Mouse (Mus musculus) MEL (cell line): ENCODE measurements around the gene Tnks1bp1. TPM values are rescaled to one million over a fixed set of nuclear protein-coding genes. Genes with fewer than 3 reads are reported as not detected.

Experiments used
- DNase-seq: peaks from one replicate; pipeline ENCODE4 v3.0.0; 2011; ENCODE audit warnings: low read depth, low spot score
- H3K27ac ChIP-seq: 2 replicates; pipeline ENCODE4 v1.5.1; 2012; ENCODE audit warnings: low read depth, mild to moderate bottlenecking, control low read depth, low read length, moderate library complexity; ENCODE audit not compliant: control insufficient read depth
- H3K27me3 ChIP-seq, 2 experiments: fragments of 150-350 bp in 1 of 2; sonication (generic) in 1 of 2; 2 replicates each; pipeline ENCODE4 v1.6.1; 2012; ENCODE audit warnings: low read length in 2 of 2, mild to moderate bottlenecking in 2 of 2, improper control_type of control experiment in 1 of 2, moderate library complexity in 1 of 2; ENCODE audit not compliant: insufficient read depth in 2 of 2, control insufficient read depth in 1 of 2
- H3K36me3 ChIP-seq, 2 experiments: 2 replicates each; pipeline ENCODE4 v1.6.1; 2012 to 2014; ENCODE audit warnings: low read length in 2 of 2, improper control_type of control experiment in 1 of 2, inconsistent platforms in 1 of 2, mild to moderate bottlenecking in 1 of 2; ENCODE audit not compliant: insufficient read depth in 2 of 2, control insufficient read depth in 1 of 2
- H3K4me1 ChIP-seq, 2 experiments: fragments of 150-350 bp in 1 of 2; sonication (generic) in 1 of 2; 2 replicates each; pipeline ENCODE4 v1.6.1; 2012; ENCODE audit warnings: low read length in 2 of 2, improper control_type of control experiment in 1 of 2, mild to moderate bottlenecking in 1 of 2; ENCODE audit not compliant: insufficient read depth in 2 of 2, control insufficient read depth in 1 of 2
- H3K4me3 ChIP-seq, 2 experiments: fragments of 150-350 bp in 1 of 2; sonication (generic) in 1 of 2; 2 replicates each; pipeline ENCODE4 v1.5.1; 2012; ENCODE audit warnings: low read depth in 2 of 2, low read length in 2 of 2, mild to moderate bottlenecking in 2 of 2, moderate library complexity in 2 of 2, control low read depth in 1 of 2, improper control_type of control experiment in 1 of 2; ENCODE audit not compliant: control insufficient read depth in 1 of 2, insufficient read depth in 1 of 2
- H3K79me2 ChIP-seq: 2 replicates; pipeline ENCODE4 v1.6.1; 2012; ENCODE audit warnings: mild to moderate bottlenecking, low read length, moderate library complexity; ENCODE audit not compliant: control insufficient read depth, poor library complexity, insufficient read depth
- H3K9ac ChIP-seq: 2 replicates; pipeline ENCODE4 v1.6.1; 2012; ENCODE audit warnings: low read depth, mild to moderate bottlenecking, control low read depth, low read length, moderate library complexity; ENCODE audit not compliant: control insufficient read depth, poor library complexity, severe bottlenecking
- H3K9me3 ChIP-seq: fragments of 150-350 bp; sonication (generic); replicated peaks from 2 replicates; pipeline ENCODE4 v1.6.1; 2012; ENCODE audit warnings: mild to moderate bottlenecking, low read length, improper control_type of control experiment, moderate library complexity; ENCODE audit not compliant: insufficient read depth
- CHD1 ChIP-seq: IDR thresholded peaks from 2 replicates; pipeline ENCODE4 v1.6.1; 2012; ENCODE audit warnings: low read depth, mild to moderate bottlenecking, inconsistent platforms, low read length, improper control_type of control experiment
- CHD2 ChIP-seq: IDR thresholded peaks from 2 replicates; pipeline ENCODE4 v1.6.1; 2011; ENCODE audit warnings: low read length, improper control_type of control experiment
- E2F4 ChIP-seq: IDR thresholded peaks from 2 replicates; pipeline ENCODE4 v1.6.1; 2011; ENCODE audit warnings: low read depth, low read length, improper control_type of control experiment, borderline replicate concordance
- EP300 ChIP-seq, 2 experiments: IDR thresholded peaks; 2 replicates each; pipeline ENCODE4 v1.6.1; 2011; ENCODE audit warnings: improper control_type of control experiment in 2 of 2, low read length in 2 of 2, low read depth in 1 of 2, mild to moderate bottlenecking in 1 of 2
- HCFC1 ChIP-seq: IDR thresholded peaks from 2 replicates; pipeline ENCODE4 v1.6.1; 2012; ENCODE audit warnings: low read depth, mild to moderate bottlenecking, inconsistent platforms, low read length, improper control_type of control experiment, moderate library complexity
- JUND ChIP-seq: IDR thresholded peaks from 2 replicates; pipeline ENCODE4 v1.6.1; 2011; ENCODE audit warnings: low read depth, mild to moderate bottlenecking, improper control_type of control experiment, low read length
- KAT2A ChIP-seq: conservative IDR thresholded peaks from 2 replicates; pipeline ENCODE4 v1.6.1; 2012; ENCODE audit warnings: low read depth, low read length, improper control_type of control experiment, inconsistent platforms
- MEF2A ChIP-seq: IDR thresholded peaks from 2 replicates; pipeline ENCODE4 v1.6.1; 2014; ENCODE audit warnings: low read depth, mild to moderate bottlenecking, inconsistent platforms, low read length, improper control_type of control experiment; ENCODE audit not compliant: poor library complexity, insufficient replicate concordance, severe bottlenecking; ENCODE audit errors: extremely low read depth
- MYB ChIP-seq: IDR thresholded peaks from 2 replicates; pipeline ENCODE4 v1.6.1; 2011; ENCODE audit warnings: mild to moderate bottlenecking, low read depth, low read length, improper control_type of control experiment
- NRF1 ChIP-seq: IDR thresholded peaks from 2 replicates; pipeline ENCODE4 v1.6.1; 2014; ENCODE audit warnings: low read depth, mild to moderate bottlenecking, inconsistent platforms, low read length, improper control_type of control experiment, moderate library complexity; ENCODE audit not compliant: poor library complexity, insufficient read depth, severe bottlenecking
- POLR2A ChIP-seq, 2 experiments: IDR thresholded peaks; 2 replicates each; pipeline ENCODE4 v1.6.1; 2011 to 2012; ENCODE audit warnings: low read length in 2 of 2, mild to moderate bottlenecking in 2 of 2, control low read depth in 1 of 2, improper control_type of control experiment in 1 of 2, low read depth in 1 of 2, moderate library complexity in 1 of 2; ENCODE audit not compliant: control insufficient read depth in 1 of 2, insufficient read depth in 1 of 2, poor library complexity in 1 of 2
- POLR2AphosphoS2 ChIP-seq: IDR thresholded peaks from 2 replicates; pipeline ENCODE4 v1.6.1; 2011; ENCODE audit warnings: low read length, improper control_type of control experiment
- POLR2AphosphoS5 ChIP-seq: IDR thresholded peaks from 2 replicates; pipeline ENCODE4 v1.6.1; 2012; ENCODE audit warnings: low read depth, borderline replicate concordance, mild to moderate bottlenecking, inconsistent platforms, low read length, moderate library complexity, mixed read lengths
- UBTF ChIP-seq: IDR thresholded peaks from 2 replicates; pipeline ENCODE4 v1.6.1; 2012; ENCODE audit warnings: low read depth, mild to moderate bottlenecking, inconsistent platforms, low read length, improper control_type of control experiment, moderate library complexity, borderline replicate concordance; ENCODE audit not compliant: insufficient read depth
- ZC3H11A ChIP-seq: IDR thresholded peaks from 2 replicates; pipeline ENCODE4 v1.6.1; 2012; ENCODE audit warnings: low read depth, mild to moderate bottlenecking, inconsistent platforms, low read length, improper control_type of control experiment
- ZMIZ1 ChIP-seq: IDR thresholded peaks from 2 replicates; pipeline ENCODE4 v1.6.1; 2012; ENCODE audit warnings: low read depth, mild to moderate bottlenecking, inconsistent platforms, low read length, improper control_type of control experiment, moderate library complexity
- ZNF384 ChIP-seq: IDR thresholded peaks from 2 replicates; pipeline ENCODE4 v1.6.1; 2012; ENCODE audit warnings: low read depth, mild to moderate bottlenecking, inconsistent platforms, low read length, improper control_type of control experiment
- polyA plus RNA-seq, 2 experiments: library from polyadenylated mRNA; stranded (reverse) in 1 of 2; unstranded in 1 of 2; fragments of >175 nt in 1 of 2; fragments of >200 nt in 1 of 2; gene quantifications; 2 replicates each; pipeline versions ENCODE4 v1.2.1 to v1.2.4; 2012; ENCODE audit warnings: low replicate concordance in 2 of 2, low read depth in 1 of 2; ENCODE audit not compliant: insufficient read length in 2 of 2, insufficient read depth in 1 of 2, missing spikeins in 1 of 2
- total RNA-seq: library from RNA; depleted of rRNA; stranded (reverse); fragments of 300-350 nt; gene quantifications from 2 replicates; pipeline ENCODE4 v1.2.3, GENCODE M21; 2012

Gene Tnks1bp1
- total and polyA plus RNA-seq, 3 experiments: 5.5 to 9.9 TPM; not detected in 1

GRCm38 (mm10) chr2:85037047-85038026, 10.5 kb upstream of the Tnks1bp1 start, which contains the start of the genes Ssrp1 and P2rx3 (continued):
- TF ChIP-seq E2F4 (peak; percentile 92; the same call in 1 of the 2 replicates), POLR2AphosphoS2 (no peak), UBTF (no peak)
- TF ChIP-seq, all 39 proteins: peak for 18

DNA sequence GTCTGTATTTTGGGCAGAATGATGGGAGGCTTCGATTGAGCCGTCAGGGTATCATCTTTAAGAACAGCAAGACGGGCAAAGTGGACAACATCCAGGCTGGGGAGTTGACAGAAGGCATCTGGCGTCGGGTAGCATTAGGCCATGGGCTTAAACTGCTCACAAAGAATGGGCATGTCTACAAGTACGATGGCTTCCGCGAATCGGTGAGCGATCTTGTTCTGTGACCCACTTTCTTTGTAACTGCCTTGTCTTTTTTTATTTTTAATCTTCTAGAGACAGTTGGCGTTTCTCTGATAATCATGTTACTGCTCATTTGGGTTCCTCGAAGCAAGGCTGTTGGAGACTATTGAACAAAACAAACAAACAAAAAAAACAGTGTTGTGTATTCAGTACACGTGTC, 9.5 kb upstream of the Tnks1bp1 start:
- Histone ChIP-seq H3K36me3 (peaks cover 16 to 21% of the 10 kb centered on the region in 2 experiments), H3K4me1 (peaks cover 0 to 18% of the 10 kb centered on the region in 2 experiments; a peak in 3 of 4 replicates)
- DNase-seq: no peak

GRCm38 (mm10) chr2:85043623-85044022, 4.2 kb upstream of the Tnks1bp1 start:
- H3K36me3 ChIP-seq: peaks cover 5 to 22% of the 10 kb centered on the region in 2 experiments
- no peak for DNase-seq
- no peak overlapping the region for H3K4me3 ChIP-seq
- no peaks in the 10 kb centered on the region for H3K27me3 ChIP-seq
- no peak overlapping the region for H3K27ac ChIP-seq
- H3K4me1 ChIP-seq: peaks cover 0 to under 1% of the 10 kb centered on the region in 2 experiments; a peak in 2 of 4 replicates
- TF ChIP-seq KAT2A: no peak
- TF ChIP-seq ZNF384: no peak
- TF ChIP-seq HCFC1: no peak
- TF ChIP-seq JUND: no peak
- no peak for TF ChIP-seq POLR2AphosphoS2
- TF ChIP-seq MYB: no peak
- TF ChIP-seq E2F4: no peak
- no peak for TF ChIP-seq POLR2A (IDR thresholded peaks at IDR 0.05; ENCODE audit: control insufficient read depth in 1 of 2, insufficient read depth in 1 of 2, low read depth in 1 of 2, low read length in 2 of 2, poor library complexity in 1 of 2)
- no peak for TF ChIP-seq EP300 (IDR thresholded peaks at IDR 0.05; ENCODE audit: low read depth in 1 of 2, low read length in 2 of 2)
- no peak for TF ChIP-seq CHD2
- TF ChIP-seq CHD1: no peak
- no peak for TF ChIP-seq ZMIZ1
- no peak for TF ChIP-seq UBTF
- no peak for TF ChIP-seq MEF2A
- no peak for TF ChIP-seq ZC3H11A
- TF ChIP-seq POLR2AphosphoS5: no peak
- no peaks in the 10 kb centered on the region for H3K9me3 ChIP-seq
- peaks cover 6% of the 10 kb centered on the region for H3K79me2 ChIP-seq
- no peak overlapping the region for H3K9ac ChIP-seq

More for the DNA sequence above, 9.5 kb upstream of the Tnks1bp1 start:
- Histone ChIP-seq H3K4me3 (peak overlapping the region; percentile 70 to 83), H3K9me3 (no peaks in the 10 kb centered on the region), H3K27me3 (no peaks in the 10 kb centered on the region; a peak in 1 of 4 replicates), H3K9ac (peak overlapping the region; percentile 81), H3K79me2 (peaks cover 21% of the 10 kb centered on the region), H3K27ac (no peak overlapping the region)
- no peak for TF ChIP-seq NRF1
